Mouse (Mus musculus): ENCODE measurements around the gene Tnnt1. TPM values are rescaled to one million over a fixed set of nuclear protein-coding genes. Genes with fewer than 3 reads are reported as not detected.

Gene Tnnt1
- polyA plus RNA-seq, 1 experiment from 2014 or later = 190 TPM

DNA sequence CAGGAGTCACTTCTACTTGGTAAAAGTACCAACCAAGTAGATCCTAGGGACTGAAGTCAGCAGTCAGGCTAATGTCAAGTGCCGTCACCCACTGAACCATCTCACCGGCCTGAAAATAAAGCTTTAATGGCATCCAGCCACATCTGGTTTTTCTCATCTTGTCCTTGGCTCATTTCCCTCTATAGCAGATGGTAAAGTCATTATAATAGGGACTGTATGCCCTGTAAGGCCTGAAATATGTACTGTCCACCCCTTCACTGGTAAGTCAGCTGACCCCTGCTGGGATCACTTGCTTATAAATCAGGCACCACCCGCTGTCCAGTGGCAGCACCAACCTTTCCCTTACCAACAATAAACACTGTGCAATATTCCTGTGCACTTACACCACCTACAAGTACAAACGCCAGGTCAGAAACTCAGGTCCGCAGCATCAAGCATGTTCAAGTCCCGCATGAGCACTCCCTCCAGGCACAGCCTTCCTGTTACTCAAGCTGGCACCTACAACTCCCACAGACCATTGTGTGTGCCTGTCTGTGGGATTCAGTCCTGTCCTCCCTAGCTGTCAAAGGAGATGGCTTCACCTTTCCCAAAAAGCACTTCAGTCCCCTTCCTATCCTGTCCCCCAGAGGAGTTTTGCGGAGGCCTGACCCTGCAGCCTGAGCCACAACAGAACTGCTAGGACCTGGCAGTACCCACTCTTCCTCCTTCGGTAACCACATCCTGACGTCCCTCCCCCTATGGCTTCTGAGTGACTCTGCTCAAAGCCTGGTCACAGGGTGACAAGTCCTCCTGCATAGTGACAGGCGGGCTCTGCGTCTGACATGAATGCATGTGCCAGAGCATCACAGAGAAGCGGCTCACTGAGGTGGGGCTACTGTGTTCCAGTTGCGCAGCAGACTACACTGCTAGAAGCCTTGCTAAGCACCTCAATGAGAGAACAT is 23.6 kb downstream of the Tnnt1 start:
- no peaks in the 10 kb centered on the region for H3K27me3 ChIP-seq (ENCODE audit: control insufficient read depth, insufficient read depth, low read length)
- peaks cover 30% of the 10 kb centered on the region for H3K36me3 ChIP-seq (ENCODE audit: control insufficient read depth, insufficient read depth)
- H3K4me3 ChIP-seq (ENCODE audit: low read length) = no peak overlapping the region
- H3K4me2 ChIP-seq (ENCODE audit: low read depth, low read length) = no peak overlapping the region
- peak; percentile 19; the same call in 1 of the 2 replicates for ATAC-seq (replicated peaks; ENCODE audit: extremely low read depth, insufficient read depth, low FRiP score)
- H3K4me1 ChIP-seq (ENCODE audit: control insufficient read depth, insufficient read depth, low read length) = peaks cover 21% of the 10 kb centered on the region
- 69% methylated on average over 13 of the region's 13 CpGs for WGBS
- H3K27ac ChIP-seq (ENCODE audit: low read length) = peak overlapping the region; percentile 34
- no peaks in the 10 kb centered on the region for H3K9me3 ChIP-seq (replicated peaks; ENCODE audit: control insufficient read depth, low read length)
- H3K9ac ChIP-seq (ENCODE audit: low read length) = peak overlapping the region; percentile 13; the same call in 1 of the 2 replicates

- peak; percentile 65 for ATAC-seq (replicated peaks; ENCODE audit: extremely low read depth, insufficient read depth, low FRiP score)
- no peak overlapping the region for H3K9ac ChIP-seq (ENCODE audit: low read length)
- no peak overlapping the region for H3K4me2 ChIP-seq (ENCODE audit: low read depth, low read length)
- WGBS = 55% methylated on average over 6 of the region's 6 CpGs
- H3K36me3 ChIP-seq (ENCODE audit: control insufficient read depth, insufficient read depth) = peaks cover 32% of the 10 kb centered on the region
- no peaks in the 10 kb centered on the region for H3K9me3 ChIP-seq (replicated peaks; ENCODE audit: control insufficient read depth, low read length)
- peak overlapping the region; percentile 54 for H3K27ac ChIP-seq (ENCODE audit: low read length)
- peaks cover 20% of the 10 kb centered on the region for H3K4me1 ChIP-seq (ENCODE audit: control insufficient read depth, insufficient read depth, low read length)
- no peaks in the 10 kb centered on the region for H3K27me3 ChIP-seq (ENCODE audit: control insufficient read depth, insufficient read depth, low read length)
- no peak overlapping the region for H3K4me3 ChIP-seq (ENCODE audit: low read length)
Measured at GRCm38 (mm10) chr7:4491308-4491707, 24.9 kb downstream of the Tnnt1 start.

GRCm38 (mm10) chr7:4482281-4482680 is 33.9 kb downstream of the Tnnt1 start:
- H3K4me2 ChIP-seq (ENCODE audit: low read depth, low read length) = no peak overlapping the region
- no peak overlapping the region for H3K27ac ChIP-seq (ENCODE audit: low read length)
- H3K4me3 ChIP-seq (ENCODE audit: low read length) = no peak overlapping the region
- ATAC-seq (replicated peaks; ENCODE audit: extremely low read depth, insufficient read depth, low FRiP score) = no peak
- no peaks in the 10 kb centered on the region for H3K9me3 ChIP-seq (replicated peaks; ENCODE audit: control insufficient read depth, low read length)
- H3K36me3 ChIP-seq (ENCODE audit: control insufficient read depth, insufficient read depth) = peaks cover 40% of the 10 kb centered on the region
- no peaks in the 10 kb centered on the region for H3K27me3 ChIP-seq (ENCODE audit: control insufficient read depth, insufficient read depth, low read length)
- peaks cover 12% of the 10 kb centered on the region for H3K4me1 ChIP-seq (ENCODE audit: control insufficient read depth, insufficient read depth, low read length)
- no peak overlapping the region for H3K9ac ChIP-seq (ENCODE audit: low read length)
- WGBS = 84% methylated on average over 12 of the region's 12 CpGs

DNA sequence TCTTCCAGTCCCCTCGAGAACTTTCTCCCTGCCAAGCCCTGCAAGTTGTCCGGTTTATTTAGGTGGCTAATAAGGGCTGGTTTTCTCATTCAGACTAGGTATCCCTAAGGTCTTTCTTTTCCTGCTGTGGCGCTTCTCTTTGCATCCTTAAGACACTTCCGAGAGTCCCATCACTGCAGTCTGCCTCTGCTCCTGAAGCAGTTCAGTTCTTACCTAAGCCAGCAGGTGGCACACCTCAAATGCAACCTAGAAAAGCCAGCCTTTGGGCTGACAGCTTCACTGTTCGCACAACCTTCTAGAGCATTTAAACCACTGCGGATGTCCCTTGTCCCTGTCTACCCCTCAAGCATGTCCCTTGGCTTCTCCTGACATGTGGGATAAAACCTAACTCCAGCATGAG is 36.5 kb downstream of the Tnnt1 start:
- H3K4me3 ChIP-seq (ENCODE audit: low read length) = no peak overlapping the region
- H3K27ac ChIP-seq (ENCODE audit: low read length) = no peak overlapping the region
- peaks cover 12% of the 10 kb centered on the region for H3K4me1 ChIP-seq (ENCODE audit: control insufficient read depth, insufficient read depth, low read length)
- no peaks in the 10 kb centered on the region for H3K9me3 ChIP-seq (replicated peaks; ENCODE audit: control insufficient read depth, low read length)
- no peak for ATAC-seq (replicated peaks; ENCODE audit: extremely low read depth, insufficient read depth, low FRiP score)
- 24% methylated on average over 6 of the region's 6 CpGs for WGBS
- no peak overlapping the region for H3K4me2 ChIP-seq (ENCODE audit: low read depth, low read length)
- H3K9ac ChIP-seq (ENCODE audit: low read length) = no peak overlapping the region
- peaks cover 31% of the 10 kb centered on the region for H3K36me3 ChIP-seq (ENCODE audit: control insufficient read depth, insufficient read depth)
- H3K27me3 ChIP-seq (ENCODE audit: control insufficient read depth, insufficient read depth, low read length) = no peaks in the 10 kb centered on the region

DNA sequence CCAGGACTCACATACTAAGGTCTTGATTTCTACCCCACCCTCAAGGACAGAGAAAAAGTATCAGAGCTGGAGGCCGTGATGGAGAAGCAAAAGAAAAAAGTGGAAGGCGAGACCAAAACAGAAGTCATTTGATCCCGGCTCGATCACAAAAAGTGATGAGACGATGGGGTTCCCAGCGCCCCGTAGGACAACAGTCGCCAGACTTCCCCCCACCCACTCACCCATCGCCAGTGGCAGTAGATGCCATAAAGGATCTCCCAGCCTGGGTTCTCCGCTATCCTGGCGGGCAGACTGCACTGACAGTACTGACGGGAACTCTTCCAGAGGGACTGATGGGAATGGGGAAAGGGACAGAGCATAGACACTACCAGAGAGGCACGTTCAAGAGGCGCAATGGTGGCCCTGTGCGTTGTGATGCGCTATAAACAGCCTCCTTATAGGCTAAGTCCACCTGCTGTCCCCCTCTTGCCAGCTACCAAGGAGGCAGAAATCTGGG is 37.3 kb downstream of the Tnnt1 start:
- Histone ChIP-seq H3K4me3 (ENCODE audit: low read length) (peak overlapping the region; percentile 60), H3K27me3 (ENCODE audit: control insufficient read depth, insufficient read depth, low read length) (peaks cover 2% of the 10 kb centered on the region; the same call in 1 of the 2 replicates), H3K36me3 (ENCODE audit: control insufficient read depth, insufficient read depth) (peaks cover 24% of the 10 kb centered on the region), H3K9ac (ENCODE audit: low read length) (peak overlapping the region; percentile 71), H3K4me1 (ENCODE audit: control insufficient read depth, insufficient read depth, low read length) (peaks cover 14% of the 10 kb centered on the region), H3K4me2 (ENCODE audit: low read depth, low read length) (peak overlapping the region; percentile 83), H3K9me3 (replicated peaks; ENCODE audit: control insufficient read depth, low read length) (no peaks in the 10 kb centered on the region), H3K27ac (ENCODE audit: low read length) (peak overlapping the region; percentile 94)
- 3% methylated on average over 16 of the region's 16 CpGs for WGBS
- no peak for ATAC-seq (replicated peaks; ENCODE audit: extremely low read depth, insufficient read depth, low FRiP score)

DNA sequence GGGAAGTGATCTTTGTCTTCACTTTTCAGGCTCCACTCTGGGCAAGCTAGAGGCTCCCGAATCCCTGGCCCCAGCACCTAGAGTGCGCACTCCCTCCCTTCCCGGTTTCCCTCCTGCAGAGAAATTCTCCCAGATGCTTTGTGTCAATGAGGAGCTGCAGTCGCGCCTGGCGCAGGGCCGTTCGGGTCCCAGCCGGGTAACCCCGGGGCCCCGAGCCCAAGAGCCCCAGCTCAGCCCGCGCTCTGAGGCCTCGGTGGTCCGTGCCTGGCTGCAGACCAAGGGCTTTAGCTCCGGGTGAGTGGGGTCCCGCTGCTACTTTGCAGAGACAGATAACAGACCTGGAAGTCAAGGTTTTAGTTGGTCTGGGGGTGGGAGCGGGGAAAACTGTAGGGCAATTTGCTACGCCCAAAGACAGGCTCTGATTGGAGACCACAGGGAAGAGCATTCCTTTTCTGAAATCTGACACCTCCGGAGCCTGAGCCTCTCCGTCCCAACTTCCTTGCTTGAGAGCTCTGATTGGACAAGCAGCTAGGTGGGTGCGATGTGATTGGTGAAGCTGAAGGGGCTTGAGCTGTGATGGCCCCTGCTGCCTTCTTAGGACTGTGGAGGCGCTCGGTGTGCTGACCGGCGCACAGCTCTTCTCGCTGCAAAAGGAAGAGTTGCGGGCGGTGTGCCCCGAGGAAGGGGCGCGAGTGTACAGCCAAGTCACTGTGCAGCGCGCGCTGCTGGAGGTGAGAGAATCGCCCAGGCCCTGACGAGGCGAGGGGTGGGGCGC is 38.0 kb downstream of the Tnnt1 start:
- Histone ChIP-seq H3K4me3 (ENCODE audit: low read length) (peak overlapping the region; percentile 60), H3K4me2 (ENCODE audit: low read depth, low read length) (peak overlapping the region; percentile 83), H3K9me3 (replicated peaks; ENCODE audit: control insufficient read depth, low read length) (no peaks in the 10 kb centered on the region), H3K4me1 (ENCODE audit: control insufficient read depth, insufficient read depth, low read length) (peaks cover 14% of the 10 kb centered on the region), H3K27me3 (ENCODE audit: control insufficient read depth, insufficient read depth, low read length) (peaks cover 6% of the 10 kb centered on the region), H3K9ac (ENCODE audit: low read length) (peak overlapping the region; percentile 77), H3K36me3 (ENCODE audit: control insufficient read depth, insufficient read depth) (peaks cover 18% of the 10 kb centered on the region), H3K27ac (ENCODE audit: low read length) (peak overlapping the region; percentile 94)
- 1% methylated on average over 39 of the region's 39 CpGs for WGBS
- peak; percentile 94 for ATAC-seq (replicated peaks; ENCODE audit: extremely low read depth, insufficient read depth, low FRiP score)

- ATAC-seq (replicated peaks; ENCODE audit: extremely low read depth, insufficient read depth, low FRiP score) = no peak
- peaks cover 16% of the 10 kb centered on the region for H3K4me1 ChIP-seq (ENCODE audit: control insufficient read depth, insufficient read depth, low read length)
- H3K9me3 ChIP-seq (replicated peaks; ENCODE audit: control insufficient read depth, low read length) = no peaks in the 10 kb centered on the region
- H3K4me2 ChIP-seq (ENCODE audit: low read depth, low read length) = peak overlapping the region; percentile 42; the same call in 1 of the 2 replicates
- 10% methylated on average over 19 of the region's 19 CpGs for WGBS
- H3K36me3 ChIP-seq (ENCODE audit: control insufficient read depth, insufficient read depth) = no peaks in the 10 kb centered on the region
- peaks cover 29% of the 10 kb centered on the region for H3K27me3 ChIP-seq (ENCODE audit: control insufficient read depth, insufficient read depth, low read length)
- H3K9ac ChIP-seq (ENCODE audit: low read length) = peak overlapping the region; percentile 20; the same call in 1 of the 2 replicates
- no peak overlapping the region for H3K4me3 ChIP-seq (ENCODE audit: low read length)
- no peak overlapping the region for H3K27ac ChIP-seq (ENCODE audit: low read length)
Measured at GRCm38 (mm10) chr7:4473940-4474339, 42.2 kb downstream of the Tnnt1 start.

- peaks cover 10% of the 10 kb centered on the region for H3K4me1 ChIP-seq (ENCODE audit: control insufficient read depth, insufficient read depth, low read length)
- H3K9me3 ChIP-seq (replicated peaks; ENCODE audit: control insufficient read depth, low read length) = no peaks in the 10 kb centered on the region
- H3K27me3 ChIP-seq (ENCODE audit: control insufficient read depth, insufficient read depth, low read length) = peaks cover 31% of the 10 kb centered on the region
- 1% methylated on average over 24 of the region's 24 CpGs for WGBS
- peak overlapping the region; percentile 56; the same call in 1 of the 2 replicates for H3K9ac ChIP-seq (ENCODE audit: low read length)
- H3K36me3 ChIP-seq (ENCODE audit: control insufficient read depth, insufficient read depth) = no peaks in the 10 kb centered on the region
- peak overlapping the region; percentile 70 for H3K4me2 ChIP-seq (ENCODE audit: low read depth, low read length)
- no peak overlapping the region for H3K27ac ChIP-seq (ENCODE audit: low read length)
- peak overlapping the region; percentile 44 for H3K4me3 ChIP-seq (ENCODE audit: low read length)
- peak; percentile 74 for ATAC-seq (replicated peaks; ENCODE audit: extremely low read depth, insufficient read depth, low FRiP score)
Measured at GRCm38 (mm10) chr7:4471179-4471555, 45.0 kb downstream of the Tnnt1 start.
